Mouse (Mus musculus) spleen, postnatal 0 days (tissue): ENCODE results near the gene Amdhd2. TPM values are rescaled to one million over a fixed set of nuclear protein-coding genes. Genes with fewer than 3 reads are reported as not detected.

Experiments used
- polyA plus RNA-seq: library from polyadenylated mRNA; unstranded; fragments of >200 nt; fragmentation: Nextera tagmentation; extraction: Ambion mirVana; gene quantifications from 2 replicates; pipeline ENCODE4 v1.2.1, GENCODE M21; 2015

Amdhd2 gene
- 31.1 and 32.9 TPM in 2 replicates for polyA plus RNA-seq

DNA sequence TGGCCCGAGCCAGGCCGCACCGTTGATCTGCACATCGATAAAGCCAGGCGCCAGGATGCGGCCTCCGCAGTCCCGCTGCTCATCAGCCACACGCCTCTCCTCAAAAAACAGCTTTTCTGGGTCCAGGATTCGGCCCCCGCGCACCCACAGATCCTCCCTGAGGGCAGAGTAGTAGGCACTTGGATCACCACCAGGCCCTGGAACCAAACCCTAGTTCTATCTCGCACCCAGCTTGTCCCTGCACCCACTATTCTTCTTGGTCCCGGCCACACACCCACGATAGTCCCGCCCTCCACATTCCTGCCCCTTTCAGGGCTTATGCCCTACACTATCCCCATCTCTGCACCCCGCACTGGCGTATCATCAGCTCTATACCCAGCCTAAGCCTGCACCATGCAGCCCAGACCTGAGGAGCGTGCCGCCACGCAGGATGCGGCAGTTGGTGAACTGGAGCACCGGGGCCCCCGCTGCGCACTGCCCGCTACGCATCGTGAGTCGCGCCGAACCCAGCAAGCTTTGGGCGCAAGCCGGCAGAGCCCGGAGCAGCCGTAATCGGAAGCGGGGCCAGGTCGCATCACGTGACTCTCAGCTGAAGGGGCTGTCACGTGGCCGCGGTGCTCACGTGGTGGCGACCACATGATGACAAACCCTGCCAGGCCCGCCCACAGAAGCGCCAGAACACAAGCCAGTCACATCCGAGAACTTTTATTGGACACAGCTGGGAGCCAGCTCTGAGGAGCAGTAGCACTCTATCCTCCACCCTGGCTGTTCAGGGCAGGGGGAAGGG, at the start of gene Amdhd2:
Gene Amdhd2 (minus strand): TSS at position 591 of the 787 bp plus-strand sequence.

DNA sequence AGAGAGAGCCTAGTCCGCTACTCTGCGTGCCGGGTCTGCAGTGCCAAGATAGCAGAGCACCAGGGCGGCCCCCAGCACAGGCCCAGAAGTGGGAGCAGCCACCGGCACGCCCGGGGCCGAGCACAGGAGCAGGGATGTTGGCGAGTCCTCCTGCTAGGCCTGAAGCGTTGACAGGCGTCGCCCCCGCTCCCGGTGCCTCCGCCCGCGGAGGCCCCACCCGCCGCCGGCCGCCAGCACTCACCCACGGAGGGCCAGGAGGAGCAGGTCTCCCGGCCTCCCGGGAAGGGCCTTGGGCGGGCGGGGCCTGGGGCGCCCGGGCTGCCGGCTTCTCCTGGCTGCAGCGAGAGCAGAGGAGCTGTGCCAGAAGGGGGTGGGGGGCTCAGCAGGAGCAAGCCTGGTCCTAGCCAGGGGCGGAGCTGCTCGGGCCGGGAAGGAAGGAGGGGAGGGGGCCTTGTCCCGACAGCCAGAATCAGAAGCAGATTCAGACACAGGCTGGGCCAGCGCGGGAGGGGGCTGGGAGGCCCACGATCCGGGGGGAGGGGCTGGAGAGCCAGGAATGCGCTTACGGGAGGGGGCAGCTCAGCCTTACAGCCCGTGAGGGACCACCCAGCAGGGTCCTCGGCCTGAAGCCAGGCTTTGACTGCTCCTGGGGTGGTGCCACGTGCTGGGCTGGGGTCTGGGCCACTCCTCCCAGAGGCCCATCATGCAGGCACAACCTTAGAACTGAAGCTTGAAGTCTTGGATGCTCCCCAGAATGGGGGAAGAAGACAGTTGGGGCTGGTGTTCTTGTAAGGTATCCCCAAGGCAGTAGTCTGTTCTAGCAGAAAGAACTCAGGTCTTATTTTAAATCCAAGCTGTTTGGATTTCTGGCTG, 45.7 kb upstream of the Amdhd2 start, which contains the start of gene Ntn3:
Gene Ntn3 (minus strand): TSS at position 489 of the 873 bp plus-strand sequence.

DNA sequence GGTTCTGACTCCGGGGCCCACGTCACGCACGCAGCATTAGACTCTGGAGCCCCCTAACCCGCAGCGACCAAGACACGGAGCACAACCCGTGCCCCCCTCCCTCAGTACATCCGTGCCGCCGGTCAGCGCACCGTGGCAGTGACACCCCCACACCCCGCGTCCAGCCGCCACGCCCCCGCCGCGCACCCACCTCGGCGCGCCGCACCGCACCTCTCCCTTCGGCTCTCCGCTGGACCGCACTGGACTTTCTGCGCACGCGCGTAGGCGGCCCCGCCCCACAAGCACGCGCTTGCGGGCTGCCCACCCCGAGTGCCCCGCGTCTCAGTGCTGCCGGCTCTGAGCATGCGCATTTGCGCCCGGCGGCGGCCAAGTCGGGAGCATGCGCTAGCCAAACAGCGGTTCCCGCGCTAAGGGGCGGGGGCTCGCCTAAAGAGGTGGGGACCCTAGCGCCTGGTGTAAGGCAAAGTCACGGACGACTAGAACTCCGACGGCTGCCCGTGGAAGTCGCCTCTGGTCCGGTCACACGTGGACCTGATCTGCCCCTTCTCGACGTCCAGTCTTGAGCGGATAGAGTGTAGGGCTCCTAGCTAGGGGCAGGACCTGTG, 41.8 kb upstream of the Amdhd2 start, which contains the start of gene Tbc1d24:
Gene Tbc1d24 (minus strand): TSS at position 279 of the 605 bp plus-strand sequence.

DNA sequence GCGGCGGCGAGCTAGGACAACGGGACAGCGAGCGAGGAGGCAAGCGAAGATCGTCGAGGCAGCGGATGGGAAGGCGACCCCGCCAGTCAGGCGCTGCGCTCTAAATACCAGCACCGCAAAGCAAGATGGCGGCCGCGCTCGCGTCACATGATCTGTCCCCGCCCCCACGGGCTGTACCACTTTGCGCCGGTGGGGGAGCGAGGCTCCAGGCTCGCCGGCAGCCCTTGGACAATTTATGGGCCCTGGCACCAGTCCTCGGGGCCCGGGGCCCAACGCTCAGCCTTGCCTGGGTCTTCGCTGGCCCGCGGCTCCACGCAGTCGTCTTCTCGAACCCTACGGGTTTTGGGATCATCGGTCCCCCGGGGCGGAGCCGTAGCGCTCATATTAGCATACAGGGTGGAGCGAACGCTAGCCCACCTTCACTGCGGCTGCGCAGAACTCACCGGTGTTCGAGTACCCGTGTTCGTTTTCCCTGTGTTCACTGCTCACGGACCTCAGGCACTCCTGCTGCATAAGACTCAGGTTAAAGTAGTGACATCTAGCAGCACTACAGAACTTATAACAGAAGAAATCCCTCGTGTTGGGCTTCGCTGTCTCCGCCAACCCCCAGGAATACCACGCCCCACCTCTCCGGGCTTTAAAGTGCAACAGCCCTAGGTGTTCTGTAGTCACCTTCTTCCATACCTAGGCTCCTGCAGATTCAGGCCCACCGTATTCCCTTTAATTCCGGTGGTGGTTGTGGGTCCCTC, 5.9 kb upstream of the Amdhd2 start, which contains the start of gene Atp6v0c:
Gene Atp6v0c (minus strand): TSS at position 386 of the 749 bp plus-strand sequence.

GRCm38 (mm10) chr17:24150824-24151223, 12.7 kb downstream of the Amdhd2 start, which contains the start of gene Pdpk1:
Gene Pdpk1, minus strand, starts transcription at chr17:24150924.

Other genes with a start within 250 kb of the Amdhd2 start
- gene Dcpp3, start 246.3 kb downstream of the Amdhd2 start, polyA plus RNA-seq, result not detected in 2 replicates
- not detected in 2 replicates for gene Sbp, start 222.1 kb downstream of the Amdhd2 start, polyA plus RNA-seq
- gene Sbpl, start 208.5 kb downstream of the Amdhd2 start, polyA plus RNA-seq, result not detected in 2 replicates
- gene Prss30, start 183.2 kb downstream of the Amdhd2 start, polyA plus RNA-seq, result 0.20 and 0.36 TPM in 2 replicates
- gene Prss22, start 165.7 kb downstream of the Amdhd2 start, polyA plus RNA-seq, result not detected in 2 replicates
- not detected in 2 replicates for gene Prss27, start 125.6 kb downstream of the Amdhd2 start, polyA plus RNA-seq
- gene Kctd5, start 90.3 kb downstream of the Amdhd2 start, polyA plus RNA-seq, result 16.6 and 18.2 TPM in 2 replicates
- gene Pdpk1, start 12.8 kb downstream of the Amdhd2 start, polyA plus RNA-seq, result 27.5 and 31.2 TPM in 2 replicates
- 366 and 394 TPM in 2 replicates for gene Atp6v0c, start 5.9 kb upstream of the Amdhd2 start, polyA plus RNA-seq
- 6.1 and 6.8 TPM in 2 replicates for gene Tbc1d24, start 41.8 kb upstream of the Amdhd2 start, polyA plus RNA-seq
- 2.1 and 2.3 TPM in 2 replicates for gene Ntn3, start 45.8 kb upstream of the Amdhd2 start, polyA plus RNA-seq
- 11.2 and 11.8 TPM in 2 replicates for gene Tedc2, start 57.1 kb upstream of the Amdhd2 start, polyA plus RNA-seq
- 62.5 and 70.6 TPM in 2 replicates for gene Ccnf, start 87.7 kb upstream of the Amdhd2 start, polyA plus RNA-seq
- 0.10 and 0.13 TPM in 2 replicates for gene Abca17, start 187.3 kb upstream of the Amdhd2 start, polyA plus RNA-seq
- gene Abca3, start 188.2 kb upstream of the Amdhd2 start, polyA plus RNA-seq, result 13.0 and 14.0 TPM in 2 replicates